Mouse (Mus musculus) gastrocnemius, postnatal 4 days (tissue): Measurements from ENCODE around the gene Mcrip1. TPM values are rescaled to one million over a fixed set of nuclear protein-coding genes. Genes with fewer than 3 reads are reported as not detected.
A peak's percentile ranks its signal among the peaks of the same experiment; 100 is the strongest.
"Not testable (repeated sequence)": the region's sequence is repeated elsewhere in the genome, so short reads cannot be mapped to it uniquely, and the experiment has no call there.

Experiments used
- DNase-seq, 2 experiments: peaks; one replicate each; pipeline ENCODE4 v3.0.0; 2021 to 2022; ENCODE audit warnings: low spot score in 2 of 2, mixed read lengths in 2 of 2
- long read RNA-seq, 2 experiments: library from polyadenylated mRNA; stranded (forward); transcript quantifications; one replicate each; pipeline ENCODE4 v2.0.0; 2021
- total RNA-seq, 2 experiments: library from RNA; stranded (reverse); gene quantifications; 2 replicates each; pipeline ENCODE4 v1.2.3; 2021

The Mcrip1 gene
- total RNA-seq: 10 to 100 TPM; 74.0 to 81.3 TPM
- long read RNA-seq, experiment 1, transcript Mcrip1-201 (5 exons, 1,205 nt): major isoform, 173 of 200 reads
- long read RNA-seq, experiment 1, transcript Mcrip1-202 (4 exons, 1,256 nt): minor isoform, 5 of 200 reads
- long read RNA-seq, experiment 1, partial matches to known transcripts: 17 of 200 reads
- long read RNA-seq, experiment 1, other reads (novel, unspliced or antisense): 5 of 200 reads
- long read RNA-seq, experiment 2, transcript Mcrip1-201 (5 exons, 1,205 nt): major isoform, 163 of 178 reads
- long read RNA-seq, experiment 2, partial matches to known transcripts: 7 of 178 reads
- long read RNA-seq, experiment 2, other reads (novel, unspliced or antisense): 7 of 178 reads

GRCm38 (mm10) chr11:120549168-120549945 is at the start of gene Mcrip1:
TSS of gene Mcrip1 (minus strand) at chr11:120549727.
- peak; percentile 96 to 97 for DNase-seq

GRCm38 (mm10) chr11:120598990-120599549 is 49.5 kb upstream of the Mcrip1 start:
- no peak for DNase-seq

- DNase-seq: peak; percentile 94 to 96
These were observed 48.9 kb upstream of the Mcrip1 start, which contains the start of the genes Alyref and Anapc11 for GRCm38 (mm10) chr11:120598283-120598989. TSS of gene Alyref (minus strand) at chr11:120598365. TSS of gene Anapc11 (plus strand) at chr11:120598421.

GRCm38 (mm10) chr11:120597240-120598235 is 48.0 kb upstream of the Mcrip1 start:
- DNase-seq: no peak

- DNase-seq: no peak
These were observed 39.0 kb upstream of the Mcrip1 start for GRCm38 (mm10) chr11:120588531-120588930.

GRCm38 (mm10) chr11:120583937-120584336 is 34.4 kb upstream of the Mcrip1 start:
- no peak for DNase-seq

GRCm38 (mm10) chr11:120582982-120583293 is 33.4 kb upstream of the Mcrip1 start:
- not testable (repeated sequence) for DNase-seq

- DNase-seq: no peak
These were observed 32.9 kb upstream of the Mcrip1 start for GRCm38 (mm10) chr11:120582268-120582981.

GRCm38 (mm10) chr11:120581490-120582267 is 32.2 kb upstream of the Mcrip1 start, which contains the start of gene Arhgdia:
TSS of gene Arhgdia (minus strand) at chr11:120581624.
- peak; percentile 89 to 91 for DNase-seq

- DNase-seq: peak in 1 of 2 experiments; percentile 55
These were observed 31.4 kb upstream of the Mcrip1 start for GRCm38 (mm10) chr11:120580871-120581331.

- DNase-seq: no peak
These were observed 30.7 kb upstream of the Mcrip1 start for GRCm38 (mm10) chr11:120580190-120580589.

GRCm38 (mm10) chr11:120579316-120580107 is 30.0 kb upstream of the Mcrip1 start:
- DNase-seq: peak; percentile 56 to 74

- DNase-seq: no peak
These were observed 29.2 kb upstream of the Mcrip1 start for GRCm38 (mm10) chr11:120578694-120579243.

- DNase-seq: no peak
These were observed 28.6 kb upstream of the Mcrip1 start for GRCm38 (mm10) chr11:120578024-120578693.

GRCm38 (mm10) chr11:120577211-120578023 is 27.9 kb upstream of the Mcrip1 start:
- DNase-seq: peak in 1 of 2 experiments; percentile 31
